Mouse (Mus musculus) common myeloid progenitor, adult 5-6 weeks (primary cell): ENCODE data around the gene Rcbtb2. TPM values are rescaled to one million over a fixed set of nuclear protein-coding genes. Genes with fewer than 3 reads are reported as not detected.

ENCODE experiments used
- ATAC-seq: replicated peaks from 2 replicates; pipeline ENCODE4 v1.8.0; 2016; ENCODE audit warnings: low read depth, mild to moderate bottlenecking, moderate TSS enrichment, inconsistent platforms; ENCODE audit not compliant: poor library complexity, severe bottlenecking
- total RNA-seq: library from RNA; stranded (forward); fragments of 200-1000, 187-1606 nt; gene quantifications from 2 replicates; pipeline ENCODE4 v1.2.3, GENCODE M21; 2017

Gene Rcbtb2
- total RNA-seq, 1 experiment from 2014 or later = 27.5 TPM

DNA sequence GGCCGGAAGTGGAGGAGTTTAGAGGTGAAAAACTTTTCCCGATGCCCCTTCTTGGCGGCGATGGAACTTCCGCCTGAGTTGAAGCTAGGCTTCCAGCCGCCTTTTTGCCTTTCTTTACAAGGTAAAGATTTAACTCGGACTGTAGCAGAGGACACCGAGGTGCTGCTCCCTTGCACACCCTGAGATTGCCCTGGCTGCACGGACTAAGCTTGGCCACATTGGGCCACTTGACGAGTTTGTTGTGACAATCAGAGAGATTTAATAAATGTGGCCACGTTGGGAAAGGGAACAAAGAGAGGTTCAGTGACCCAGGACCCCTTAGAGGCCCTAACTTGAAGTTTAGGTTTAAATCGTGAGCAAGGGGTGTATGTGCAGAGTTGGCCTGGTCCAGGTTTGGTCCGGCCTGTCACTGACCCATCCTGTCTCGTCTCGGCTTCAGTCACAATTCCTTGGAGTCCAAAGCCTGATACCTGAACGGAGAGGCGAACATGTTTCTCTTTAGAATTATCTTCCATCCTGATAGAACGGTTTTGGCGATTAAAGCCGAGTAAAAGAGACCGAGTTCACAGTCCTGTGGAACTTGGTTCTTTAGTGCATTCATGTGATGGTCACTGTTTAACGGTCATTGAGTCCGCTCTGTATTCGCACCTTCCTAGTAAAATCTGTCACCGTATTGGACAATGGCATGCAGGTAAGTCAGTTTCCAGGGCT, 21.0 kb downstream of the Rcbtb2 start:
- ATAC-seq = peak; percentile 6; the same call in 1 of the 2 replicates

DNA sequence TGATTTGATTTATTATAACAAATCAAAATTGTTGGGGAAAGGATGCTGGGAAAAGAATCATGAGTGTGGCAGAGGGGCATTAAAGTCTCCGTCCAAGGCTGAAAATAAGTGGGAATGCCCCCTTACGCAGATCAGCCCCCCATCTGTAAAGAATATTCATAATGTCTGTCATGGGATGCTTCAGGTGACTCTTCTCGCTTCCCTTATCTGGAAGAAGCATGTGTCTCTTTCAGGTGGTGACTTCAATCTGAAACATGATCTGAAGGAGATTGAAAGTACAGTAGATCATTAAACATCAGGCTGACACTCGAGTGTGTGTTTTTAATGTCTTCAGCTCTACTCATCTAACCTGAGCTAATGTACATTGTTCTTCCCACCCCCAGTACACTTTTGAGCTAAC, 22.7 kb downstream of the Rcbtb2 start:
- ATAC-seq = no peak

DNA sequence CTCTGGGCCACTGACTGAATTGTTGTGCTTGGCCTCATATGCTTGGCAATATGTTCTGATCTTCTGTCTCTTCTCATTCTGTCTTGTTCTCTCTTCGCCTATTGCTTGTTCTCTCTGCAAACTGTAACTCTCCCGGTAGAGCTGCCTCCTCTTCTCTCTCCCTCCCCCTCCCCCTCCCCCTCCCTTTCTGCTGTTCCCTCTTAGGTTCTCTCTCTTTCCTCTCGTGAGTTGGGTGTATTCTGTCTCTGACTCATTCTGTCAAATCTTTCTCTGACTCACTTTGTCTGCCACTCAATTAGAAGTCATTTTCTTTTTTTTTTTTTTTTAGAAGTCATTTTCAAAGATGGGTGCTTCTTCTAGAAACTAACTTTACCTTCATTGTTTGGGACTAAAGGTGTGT, 23.9 kb downstream of the Rcbtb2 start:
- ATAC-seq = no peak

DNA sequence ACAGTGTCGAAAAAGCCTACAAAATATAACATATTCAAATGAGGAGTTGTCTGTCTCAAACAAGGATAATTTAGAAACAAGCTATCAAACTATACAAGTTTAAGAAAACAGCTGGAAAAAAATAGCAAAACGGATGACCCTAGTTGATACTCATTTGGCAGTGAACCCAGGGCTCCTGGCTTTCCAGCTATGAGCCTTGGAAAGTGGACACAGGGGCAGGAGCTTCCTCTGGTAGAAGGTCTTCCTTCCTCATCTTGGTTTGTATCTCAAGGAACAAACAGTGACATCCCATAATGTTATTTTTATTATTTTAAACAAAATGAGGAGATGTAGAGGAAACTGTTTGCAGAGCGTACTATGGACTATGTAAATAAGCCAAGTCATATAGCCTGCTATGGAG, 25.3 kb downstream of the Rcbtb2 start:
- ATAC-seq = no peak

DNA sequence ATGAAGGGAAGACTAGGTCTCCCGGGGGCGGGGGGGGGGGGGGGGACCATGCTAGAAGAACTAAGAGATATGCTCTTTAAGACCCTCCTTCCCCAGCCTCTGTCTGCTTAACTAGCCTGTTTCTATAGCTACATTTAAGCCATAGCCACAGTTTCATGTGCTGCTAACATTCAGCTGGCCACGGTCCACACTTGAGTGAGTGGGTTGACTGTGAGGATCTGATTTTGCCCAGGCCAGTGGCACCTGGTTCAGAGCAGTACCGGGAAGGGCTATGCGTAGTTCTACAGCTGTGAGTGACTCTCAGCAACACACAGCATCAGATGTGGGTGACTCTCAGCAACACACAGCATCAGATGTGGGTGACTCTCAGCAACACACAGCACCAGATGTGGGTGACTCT, 38.5 kb downstream of the Rcbtb2 start:
- ATAC-seq = no peak

DNA sequence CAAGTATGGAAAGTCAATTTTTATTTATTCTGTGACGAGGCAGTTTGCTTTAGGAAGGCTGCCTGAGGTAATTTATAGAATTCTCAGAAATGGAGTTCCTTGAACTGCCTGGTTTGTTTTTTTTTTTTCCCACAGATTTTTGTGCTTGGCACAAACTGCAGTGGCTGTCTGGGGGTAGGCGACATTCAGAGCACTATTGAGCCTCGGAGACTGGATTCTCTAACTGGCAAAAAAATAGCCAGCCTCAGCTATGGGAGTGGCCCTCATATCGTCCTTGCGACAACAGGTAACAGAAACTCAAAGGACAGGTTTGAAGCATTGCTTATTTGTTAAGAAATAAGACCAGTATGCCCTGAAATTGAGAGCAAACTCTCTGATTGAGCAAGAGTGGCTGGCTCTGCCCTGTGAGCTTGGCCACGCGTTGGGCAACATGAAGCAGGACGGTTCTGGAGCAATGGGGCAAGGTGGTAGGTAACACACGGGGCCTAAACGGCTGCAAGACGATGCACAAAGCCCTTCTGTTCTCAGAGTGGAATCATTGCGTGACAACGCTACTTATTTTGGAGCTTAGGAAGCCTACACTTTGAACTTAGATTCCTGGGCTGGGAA, 39.5 kb downstream of the Rcbtb2 start:
- no peak for ATAC-seq

DNA sequence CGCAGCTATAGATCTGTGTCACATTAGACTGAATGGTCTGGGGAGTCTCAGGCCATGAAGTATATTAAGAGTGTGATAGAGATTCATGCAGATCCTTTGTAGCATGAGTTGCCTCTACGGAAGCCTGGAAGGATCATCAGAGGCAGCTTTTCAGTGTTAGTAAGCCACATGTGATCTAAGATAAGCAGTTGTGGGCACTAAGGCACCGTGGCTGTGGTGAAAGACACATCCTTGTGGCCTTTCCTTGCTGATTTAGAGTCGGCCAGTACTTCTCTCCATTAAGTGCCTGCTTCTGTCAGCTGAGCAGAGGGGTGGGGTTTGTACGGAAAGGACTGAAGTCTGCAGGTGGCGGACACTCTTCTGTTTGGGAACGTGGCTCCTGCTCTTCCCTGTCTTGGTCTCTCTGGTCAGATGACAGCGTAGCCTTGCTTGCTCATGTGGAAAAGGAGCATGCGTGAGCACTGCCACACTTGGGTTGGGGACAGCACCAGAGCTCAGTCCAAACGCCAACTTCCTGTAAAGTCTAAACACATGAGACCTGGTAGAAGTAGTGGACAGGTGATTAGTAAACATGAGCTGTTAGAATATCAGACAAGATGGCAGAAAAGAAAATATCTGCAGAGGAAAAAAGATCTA, 40.6 kb downstream of the Rcbtb2 start:
- peak; percentile 81 for ATAC-seq

DNA sequence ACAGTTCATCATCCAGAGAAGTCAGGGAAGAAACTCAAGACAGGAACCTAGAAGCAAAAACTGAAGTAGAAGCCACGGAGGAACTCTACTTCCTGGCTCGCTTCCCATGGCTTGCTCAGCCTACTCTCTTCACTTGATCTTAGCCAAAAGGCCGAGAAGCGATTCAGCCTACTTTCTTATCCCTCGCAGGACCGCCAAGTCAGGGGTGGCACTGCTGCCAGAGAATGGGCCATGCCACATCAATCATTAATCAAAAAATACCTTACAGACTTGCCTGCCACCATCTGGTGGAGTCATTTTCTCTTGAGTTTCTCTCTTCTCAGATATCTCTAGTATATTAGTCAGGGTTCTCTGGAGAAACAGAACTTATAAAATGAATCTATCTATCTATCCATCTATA, 42.3 kb downstream of the Rcbtb2 start:
- no peak for ATAC-seq

DNA sequence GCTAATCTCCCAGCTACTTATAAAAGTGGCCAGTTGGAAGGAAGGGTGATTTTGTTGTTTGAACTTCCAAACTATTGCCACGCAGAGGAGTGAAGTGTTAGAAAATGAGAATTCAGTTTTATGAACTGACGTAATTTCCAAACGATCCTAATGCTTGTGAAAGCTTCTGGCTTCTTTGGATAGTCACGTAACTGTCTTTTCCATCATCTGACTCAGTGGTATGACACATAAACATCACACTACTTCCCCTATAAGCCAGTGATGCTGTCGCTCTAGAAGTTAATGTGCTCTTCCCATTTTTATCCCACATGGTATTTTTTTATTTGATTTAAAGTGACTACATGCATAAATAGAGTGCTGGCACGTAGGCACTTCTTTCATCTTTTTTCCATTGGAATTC, 45.8 kb downstream of the Rcbtb2 start:
- ATAC-seq = no peak

DNA sequence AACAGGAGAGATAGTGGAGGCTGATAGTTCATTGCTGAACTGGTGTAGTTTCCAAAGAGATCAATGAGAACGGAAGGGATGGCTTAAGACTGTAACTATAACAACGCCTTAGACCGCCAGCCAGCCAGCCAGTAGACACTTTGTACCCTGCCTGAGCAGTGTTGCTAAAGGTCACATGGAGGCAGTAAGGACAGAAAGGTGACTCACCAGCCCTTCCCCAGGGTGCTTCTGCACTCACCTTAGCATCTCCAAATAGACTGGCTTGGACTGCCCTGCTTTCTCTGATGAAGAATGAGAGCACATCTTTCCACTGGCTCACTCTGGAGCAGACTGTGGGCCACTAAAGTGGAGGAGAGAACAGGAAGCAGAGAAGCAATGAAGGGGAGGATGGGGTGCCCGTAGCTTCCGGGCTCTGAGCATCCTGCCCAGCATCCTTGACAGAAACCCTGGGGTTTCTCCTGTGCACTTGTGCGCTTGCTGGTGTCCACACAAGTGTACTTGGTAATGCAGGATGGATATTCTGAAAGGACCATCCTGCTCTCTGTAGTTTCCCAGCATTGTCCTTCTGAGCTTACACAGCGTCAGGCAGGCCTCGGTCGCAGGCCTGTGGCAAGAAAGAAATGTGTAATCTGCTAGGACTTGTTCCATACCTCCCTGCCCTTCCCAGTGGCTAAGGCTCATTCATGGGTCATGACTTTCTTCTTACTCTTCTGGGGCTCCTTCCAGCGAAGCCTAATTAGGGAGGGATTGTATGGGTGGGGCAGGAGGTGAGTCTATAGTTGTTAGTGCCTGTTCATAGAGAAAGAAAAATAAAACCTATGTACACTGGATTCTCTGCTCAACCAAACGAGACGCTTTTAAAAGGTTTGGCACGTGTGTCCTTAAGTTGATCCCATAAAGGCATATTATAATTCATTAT, 47.3 kb downstream of the Rcbtb2 start:
- no peak for ATAC-seq

DNA sequence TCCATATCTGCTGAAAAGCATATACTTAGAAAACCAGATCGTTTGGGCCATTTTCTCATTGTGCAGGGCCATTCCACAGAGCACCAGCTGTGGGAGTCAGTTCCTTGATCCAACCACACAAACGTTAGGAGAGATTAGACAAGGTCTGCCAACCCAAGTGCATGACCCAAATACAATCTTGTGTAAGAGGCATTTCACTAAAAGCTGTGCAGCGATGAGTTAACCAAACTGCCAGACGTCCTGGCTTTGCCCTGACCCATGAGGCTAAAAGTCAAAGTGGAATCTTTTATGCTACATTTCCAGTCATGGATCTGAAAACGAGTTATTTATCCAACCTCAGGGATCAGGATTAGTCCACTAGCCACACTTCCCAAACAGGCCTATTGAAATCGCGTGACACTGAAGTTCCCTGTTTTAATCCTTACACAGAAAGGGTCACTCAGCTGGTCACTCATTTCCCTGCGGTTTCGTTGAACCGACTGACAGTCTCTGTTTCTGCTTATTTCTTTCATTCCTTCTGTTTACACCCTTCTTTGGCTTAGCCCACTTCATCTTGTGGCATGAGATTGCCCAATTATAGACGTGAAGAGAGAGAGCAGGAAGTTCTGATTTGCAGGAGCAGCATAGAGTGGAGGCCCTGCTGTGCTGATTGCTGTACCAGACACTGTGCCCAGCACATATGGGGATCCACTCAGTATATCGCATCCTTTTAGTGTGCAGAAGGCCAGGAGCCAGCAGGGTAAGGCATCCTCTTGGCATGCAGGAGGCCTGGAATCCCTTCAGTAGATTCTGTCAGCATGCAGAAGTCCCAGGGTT, 49.6 kb downstream of the Rcbtb2 start:
- peak; percentile 36; the same call in 1 of the 2 replicates for ATAC-seq

DNA sequence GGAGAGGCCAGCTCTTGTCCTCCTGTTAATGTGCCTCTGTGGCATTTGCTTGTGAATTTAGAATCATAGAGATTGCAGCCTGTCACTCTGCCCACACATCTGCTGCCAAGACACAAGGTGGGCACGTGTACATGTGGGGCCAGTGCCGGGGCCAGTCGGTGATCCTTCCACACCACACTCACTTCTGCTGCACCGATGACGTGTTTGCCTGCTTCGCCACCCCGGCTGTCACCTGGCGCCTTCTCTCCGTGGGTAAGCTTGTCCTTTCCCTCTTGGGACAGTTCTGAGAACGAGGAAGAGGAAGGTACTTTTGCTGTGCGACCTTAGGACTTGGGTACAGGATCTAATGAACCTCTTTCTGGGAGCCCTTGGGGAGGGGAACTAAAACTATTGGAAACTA, 50.8 kb downstream of the Rcbtb2 start:
- ATAC-seq = no peak

DNA sequence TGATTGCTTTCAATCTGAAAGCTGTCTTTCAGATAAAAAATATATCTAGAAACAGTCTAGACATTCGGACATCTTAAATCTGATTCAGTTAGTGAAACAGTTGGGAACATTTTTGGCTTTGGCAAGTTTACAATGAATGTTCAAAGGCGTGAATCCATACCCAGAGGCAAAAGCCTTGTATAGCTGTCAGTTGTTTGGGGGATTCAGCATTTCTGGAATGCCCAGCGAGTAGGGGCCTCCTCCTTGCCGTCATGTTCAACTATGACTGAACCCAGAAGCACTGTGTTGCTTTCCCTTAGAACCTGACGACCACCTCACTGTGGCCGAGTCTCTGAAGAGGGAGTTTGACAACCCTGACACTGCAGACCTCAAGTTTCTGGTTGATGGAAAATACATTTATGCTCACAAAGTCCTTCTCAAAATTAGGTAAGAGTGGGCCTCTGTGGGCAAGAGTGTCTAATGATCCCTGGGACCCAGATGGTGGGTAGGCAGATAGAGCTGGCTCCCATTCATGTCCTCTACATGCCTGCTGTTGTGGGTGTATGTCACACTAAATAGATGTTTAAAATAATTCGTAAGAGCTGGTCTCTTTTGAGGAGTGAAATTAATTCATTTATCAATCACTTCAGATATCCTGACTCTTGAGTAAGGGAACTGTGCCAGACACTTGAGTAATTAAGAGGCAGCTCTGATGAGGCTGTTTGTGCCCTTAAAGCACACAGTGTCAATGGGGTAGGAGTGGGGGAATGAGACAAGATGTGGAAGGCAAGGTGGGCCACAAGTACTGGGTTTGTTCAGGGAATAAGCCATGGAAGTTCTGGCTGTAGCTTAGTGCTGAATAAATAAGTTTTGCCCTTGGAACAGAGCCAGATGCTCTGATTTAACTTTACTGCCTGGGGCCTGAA, 51.5 kb downstream of the Rcbtb2 start:
- ATAC-seq = no peak

DNA sequence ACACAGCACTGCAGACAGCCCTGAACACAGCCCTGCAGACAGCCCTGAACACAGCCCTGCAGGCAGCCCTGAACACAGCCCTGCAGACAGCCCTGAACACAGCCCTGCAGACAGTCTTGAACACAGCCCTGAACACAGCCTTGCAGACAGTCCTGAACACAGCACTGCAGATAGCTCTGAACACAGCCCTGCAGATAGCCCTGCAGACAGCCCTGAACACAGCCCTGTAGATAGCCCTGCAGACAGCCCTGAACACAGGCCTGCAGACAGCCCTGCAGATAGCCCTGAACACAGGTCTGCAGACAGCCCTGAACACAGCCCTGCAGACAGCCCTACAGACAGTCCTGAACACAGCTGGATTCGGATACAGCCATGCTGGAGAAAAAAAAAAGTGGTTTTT, 52.2 kb downstream of the Rcbtb2 start:
- no peak for ATAC-seq

DNA sequence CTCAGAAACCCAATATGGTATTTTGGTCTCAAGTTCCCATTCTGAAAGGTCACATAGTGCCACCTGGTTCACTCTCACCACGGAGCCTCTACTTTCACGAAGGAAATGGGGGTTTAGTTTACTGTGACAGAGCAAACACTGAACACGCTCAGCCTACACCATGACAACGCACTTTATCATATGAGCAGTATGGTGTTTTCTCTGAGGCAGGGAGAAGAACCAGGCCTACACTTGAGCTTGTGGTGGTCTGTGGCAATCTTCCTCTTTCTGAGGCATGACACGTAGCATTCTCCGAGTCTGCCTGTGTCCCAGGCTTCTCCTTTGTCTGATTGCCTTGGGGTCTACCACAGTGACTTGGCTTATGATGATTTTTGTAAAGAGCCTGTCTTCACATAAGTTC, 53.0 kb downstream of the Rcbtb2 start:
- peak; percentile 84 for ATAC-seq

DNA sequence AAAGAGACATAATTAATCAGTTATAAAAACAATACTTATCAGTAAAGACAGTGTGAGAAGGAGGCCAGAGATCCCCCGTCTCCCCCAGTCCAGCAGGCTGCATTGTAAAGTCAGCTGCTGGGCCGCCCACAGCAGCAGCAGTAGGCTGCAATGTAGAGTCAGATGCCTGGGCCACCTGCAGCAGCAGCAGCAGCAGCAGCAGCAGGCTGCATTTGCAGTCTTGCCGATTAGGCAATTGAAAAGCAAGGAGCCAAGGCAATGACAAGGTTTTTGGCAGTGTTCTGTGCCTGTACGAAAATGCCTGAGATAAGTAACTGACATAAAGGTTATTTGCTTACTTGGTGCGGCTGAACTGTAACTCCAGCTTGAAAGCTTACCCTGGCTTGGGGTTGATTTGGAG, 53.4 kb downstream of the Rcbtb2 start:
- peak; percentile 31 for ATAC-seq

DNA sequence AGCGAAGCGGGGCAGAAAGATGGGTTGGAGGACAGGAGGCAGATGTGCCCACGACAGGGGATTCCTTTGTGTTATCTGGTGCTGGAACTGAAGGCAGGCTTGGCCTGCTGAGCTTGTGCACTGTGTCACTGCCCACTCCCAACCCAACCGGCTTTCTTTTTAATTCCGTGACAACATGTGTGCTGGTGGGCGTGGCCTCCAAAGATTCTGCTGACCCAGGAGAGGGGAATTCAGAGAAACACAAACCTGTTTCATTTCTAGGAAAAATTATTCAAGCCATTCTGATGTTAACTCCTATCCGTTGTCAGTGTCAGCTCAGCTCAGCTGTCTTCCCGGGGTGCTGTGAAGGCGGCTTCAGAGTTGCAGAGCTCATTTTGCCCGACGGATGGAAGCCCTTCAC, 55.1 kb downstream of the Rcbtb2 start:
- no peak for ATAC-seq

DNA sequence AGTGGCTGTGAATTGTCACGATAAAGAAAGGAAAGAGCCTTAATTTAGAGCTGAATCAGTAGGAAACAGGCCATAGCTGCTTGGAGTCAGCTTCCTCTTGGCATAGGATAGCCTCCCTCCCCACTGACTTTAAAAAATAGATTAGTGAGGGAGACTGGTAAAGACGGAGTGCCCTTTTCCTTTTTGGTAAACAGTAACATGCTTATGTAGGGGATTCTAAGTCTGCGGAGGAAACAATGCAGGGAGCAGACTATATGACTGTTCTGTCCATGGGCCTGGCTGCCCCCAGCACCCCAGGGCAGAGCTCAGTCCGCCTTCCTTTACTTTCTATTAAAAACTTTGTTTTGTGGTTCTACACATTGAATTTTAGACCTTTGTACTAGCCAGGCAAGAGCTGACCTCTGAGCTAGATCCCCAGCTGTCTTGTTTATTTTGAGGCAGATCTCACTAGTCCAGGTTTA, 56.4 kb downstream of the Rcbtb2 start:
- peak; percentile 23 for ATAC-seq

DNA sequence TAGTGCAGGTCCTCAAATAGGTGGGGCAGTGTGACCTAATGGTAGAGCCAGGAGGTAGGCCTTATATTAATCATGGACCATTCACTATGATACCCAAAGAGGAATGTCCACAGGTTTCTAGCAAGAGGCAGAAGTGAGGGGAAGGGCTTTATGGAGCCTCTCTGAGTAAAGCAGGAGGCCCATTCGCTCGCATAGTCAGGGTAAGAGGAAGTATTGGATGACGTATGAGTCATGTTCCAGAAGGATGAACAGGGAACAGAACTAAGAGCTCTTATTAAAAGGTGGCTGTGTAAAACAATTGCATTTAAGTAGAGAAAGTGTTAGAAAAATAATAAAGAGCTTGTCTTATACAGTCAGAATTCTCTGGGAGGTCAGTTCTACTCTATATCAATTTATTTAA, 57.8 kb downstream of the Rcbtb2 start:
- ATAC-seq = no peak
